Mouse (Mus musculus): ENCODE measurements at regions not wholly inside any gene's neighbourhood (a gene's known extent, or its start where the extent isn't known, plus 50 kb on each side); places are given as distances from the start of the nearest gene placed in this dataset.
"Not testable (repeated sequence)": the region's sequence is repeated elsewhere in the genome, so short reads cannot be mapped to it uniquely, and the experiment has no call there.

DNA sequence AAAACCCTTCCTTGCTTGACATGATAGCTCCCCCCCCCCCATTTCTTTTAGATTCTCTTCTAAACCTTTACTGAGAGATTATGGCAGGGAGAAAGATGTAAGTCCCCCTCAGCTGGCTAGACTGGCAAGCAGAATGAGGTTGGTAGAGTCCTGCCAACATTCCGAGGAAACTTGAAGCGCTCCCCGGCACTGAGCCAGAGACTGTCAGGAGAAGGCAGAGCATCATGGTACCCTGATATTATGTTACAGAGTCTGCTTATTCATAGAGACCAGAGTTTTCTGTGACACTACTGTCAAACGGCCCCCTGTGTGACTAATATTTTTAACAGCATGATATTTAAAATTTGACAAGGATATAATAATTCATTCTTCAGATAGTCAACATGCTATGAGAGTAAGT is 358.0 kb upstream of the Zic4 start:
- no peak for ATAC-seq (ENCODE audit: insufficient number of reproducible peaks, low FRiP score, low TSS enrichment)

DNA sequence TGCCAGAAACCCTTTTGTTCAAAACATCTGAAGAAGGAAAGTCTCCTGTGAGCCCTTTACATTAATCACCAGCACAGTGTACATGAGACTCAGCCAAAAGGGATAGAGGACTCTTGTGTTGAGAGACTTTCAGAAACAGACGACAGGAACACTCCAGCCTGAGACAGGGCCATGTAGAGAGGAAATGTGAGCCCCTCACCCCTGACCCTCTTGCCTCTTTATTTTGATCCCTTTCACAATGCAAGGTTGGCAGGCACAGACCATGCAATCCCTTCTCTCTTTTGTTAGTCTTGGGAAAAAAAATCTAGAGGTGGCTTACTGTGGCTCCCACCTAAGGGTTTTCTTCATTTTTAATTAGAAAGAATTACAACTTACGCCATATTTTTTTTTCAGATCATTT is 321.7 kb upstream of the Zic4 start:
- no peak for ATAC-seq (ENCODE audit: insufficient number of reproducible peaks, low FRiP score, low TSS enrichment)

- ATAC-seq (ENCODE audit: insufficient number of reproducible peaks, low FRiP score, low TSS enrichment), result no peak
Measured at GRCm38 (mm10) chr9:91048569-91048968, 313.6 kb upstream of the Zic4 start.

DNA sequence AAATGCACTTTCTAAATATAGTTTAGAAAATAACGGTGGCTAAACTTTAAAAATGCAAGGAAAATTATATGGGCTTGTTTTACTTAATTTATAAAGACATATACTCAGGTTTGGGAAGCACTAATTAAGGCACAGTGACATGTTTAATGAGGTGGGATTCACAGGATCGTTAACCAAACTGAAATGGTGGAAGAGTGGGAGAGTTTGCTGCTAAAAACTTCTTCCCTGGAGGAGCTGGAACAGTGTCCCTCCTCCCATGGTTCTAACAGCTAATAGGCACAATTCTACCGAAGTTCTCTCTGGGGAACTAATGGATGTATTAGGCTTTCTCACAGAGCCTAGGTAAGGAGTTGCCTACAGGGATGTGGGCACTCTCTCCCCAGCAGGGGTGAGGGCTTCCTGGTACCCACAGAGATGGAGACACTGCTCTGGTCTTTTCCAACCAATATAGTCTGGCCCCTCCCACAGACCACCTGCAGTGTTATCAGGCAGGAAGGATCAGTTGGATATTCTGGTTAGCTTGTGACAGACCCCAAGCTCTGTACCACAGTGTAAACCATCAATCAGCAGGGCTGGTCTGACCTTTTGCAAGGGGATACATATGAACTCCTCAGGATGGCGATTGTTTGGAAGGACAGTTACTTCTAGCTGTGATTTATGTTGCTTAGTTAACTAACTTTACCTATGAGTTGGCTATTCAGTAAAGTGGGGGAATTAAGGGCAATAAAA is 309.0 kb upstream of the Zic4 start:
- ATAC-seq (ENCODE audit: insufficient number of reproducible peaks, low FRiP score, low TSS enrichment), result no peak

- no peak for ATAC-seq (ENCODE audit: insufficient number of reproducible peaks, low FRiP score, low TSS enrichment)
Measured at GRCm38 (mm10) chr9:91059460-91059859, 302.8 kb upstream of the Zic4 start.

DNA sequence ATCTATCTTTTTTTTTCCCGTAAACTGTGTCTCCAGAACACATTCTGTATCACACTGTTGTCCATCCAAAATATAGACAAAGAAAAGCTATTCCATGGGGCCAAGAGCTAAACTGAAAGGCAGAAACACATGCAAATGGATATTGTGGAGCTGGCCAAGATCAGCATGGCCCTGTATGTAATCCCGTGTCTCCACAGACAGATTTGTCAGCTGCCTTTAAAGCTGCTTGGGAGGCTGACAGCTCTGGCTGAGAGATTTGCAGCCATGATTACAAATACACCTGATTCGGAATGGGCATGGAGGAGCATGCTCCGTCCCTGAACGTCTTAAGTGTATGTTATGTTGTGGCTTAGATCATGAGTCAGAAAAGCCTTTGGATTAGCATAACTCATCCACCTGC is 292.7 kb upstream of the Zic4 start:
- no peak for ATAC-seq (ENCODE audit: insufficient number of reproducible peaks, low FRiP score, low TSS enrichment)

DNA sequence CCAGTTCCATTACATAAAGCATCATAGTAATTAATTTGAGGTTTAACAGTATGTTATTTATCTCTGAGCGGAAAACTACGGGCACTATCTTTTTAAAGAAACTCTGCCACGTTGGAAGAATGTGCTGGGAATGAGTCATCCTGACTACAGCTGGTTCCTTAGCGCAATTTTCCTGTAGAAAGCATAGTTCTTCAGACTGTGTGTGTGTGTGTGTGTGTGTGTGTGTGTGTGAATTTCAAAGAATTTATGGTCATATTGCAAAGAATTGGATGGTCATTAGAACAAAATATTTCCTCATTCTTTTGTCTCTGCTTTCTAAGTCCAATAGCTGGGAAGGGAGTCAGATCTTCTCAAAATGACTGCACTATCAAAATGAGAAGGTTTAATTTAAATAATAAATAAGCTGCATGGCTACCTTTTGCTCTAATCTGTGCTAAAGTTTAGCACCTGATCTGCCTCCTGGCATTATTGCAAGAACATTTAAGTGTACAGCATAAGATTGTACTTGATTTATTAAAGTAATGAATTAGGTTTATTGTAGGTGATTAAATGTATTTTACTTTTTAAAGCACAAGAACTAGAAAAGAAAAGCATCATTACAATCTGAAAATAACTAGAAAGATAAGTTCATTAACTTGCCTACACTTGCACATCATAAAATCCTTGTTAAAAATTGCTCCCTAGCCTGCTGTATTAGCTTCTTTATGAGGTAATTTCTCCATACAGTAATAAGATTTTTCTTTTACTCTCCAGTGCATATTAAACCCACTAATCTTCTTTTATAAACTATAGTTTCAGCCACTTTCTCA is 288.6 kb upstream of the Zic4 start:
- ATAC-seq (ENCODE audit: insufficient number of reproducible peaks, low FRiP score, low TSS enrichment), result no peak

DNA sequence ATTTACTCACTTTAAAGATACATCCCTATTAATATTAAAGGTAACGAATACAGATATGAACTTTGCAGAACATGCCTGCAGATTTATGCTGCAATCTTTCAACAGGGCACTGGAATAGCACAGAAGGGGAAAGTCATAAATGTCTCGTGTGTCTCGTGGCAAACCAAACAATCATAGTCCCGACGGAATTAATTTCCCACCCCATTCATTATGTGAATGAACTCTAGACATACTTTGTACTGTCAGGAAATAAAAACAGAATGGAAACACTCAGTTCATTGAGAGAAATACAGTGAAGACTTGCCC is 288.1 kb upstream of the Zic4 start:
- ATAC-seq (ENCODE audit: insufficient number of reproducible peaks, low FRiP score, low TSS enrichment), result no peak

DNA sequence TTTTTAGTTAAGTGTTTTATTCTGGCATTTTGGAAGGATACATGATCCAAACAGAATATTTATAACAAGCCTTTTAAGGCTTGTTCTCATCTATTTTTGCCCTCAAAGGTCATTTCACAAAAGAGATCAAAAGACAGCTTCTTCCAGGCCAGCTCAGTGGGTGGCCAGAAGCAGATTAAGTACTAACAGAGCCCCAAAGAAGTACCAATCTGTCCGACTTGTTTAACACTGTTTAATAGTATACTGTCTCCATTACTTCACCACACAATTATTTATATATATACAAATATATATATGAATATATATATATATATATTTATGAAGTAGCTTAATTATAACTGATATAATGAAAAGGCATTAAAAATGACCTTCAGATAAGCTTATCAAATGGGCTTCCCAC is 284.7 kb upstream of the Zic4 start:
- no peak for ATAC-seq (ENCODE audit: insufficient number of reproducible peaks, low FRiP score, low TSS enrichment)

GRCm38 (mm10) chr9:91083791-91084190 is 278.4 kb upstream of the Zic4 start:
- no peak for ATAC-seq (ENCODE audit: insufficient number of reproducible peaks, low FRiP score, low TSS enrichment)

- ATAC-seq (ENCODE audit: insufficient number of reproducible peaks, low FRiP score, low TSS enrichment), result no peak
Measured at GRCm38 (mm10) chr9:91085923-91086322, 276.3 kb upstream of the Zic4 start.

DNA sequence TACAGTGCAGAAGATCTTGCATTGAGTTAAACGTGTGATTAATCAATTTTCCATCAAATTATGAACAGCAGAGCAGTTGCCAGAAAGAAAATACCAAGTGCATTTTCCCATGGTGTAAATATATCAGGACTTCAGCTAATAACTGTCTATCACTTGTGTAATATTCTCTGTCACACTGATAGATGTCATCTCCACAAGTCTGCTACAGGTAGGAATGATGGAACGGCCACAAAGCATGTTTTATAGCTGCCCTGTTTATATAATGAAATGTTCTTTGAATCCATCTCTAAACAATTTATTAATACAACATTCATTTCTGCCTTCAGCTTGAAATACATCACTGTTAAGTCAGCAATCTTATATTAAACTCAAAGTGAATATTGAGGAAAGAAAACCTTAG is 272.9 kb upstream of the Zic4 start:
- ATAC-seq (ENCODE audit: insufficient number of reproducible peaks, low FRiP score, low TSS enrichment), result no peak

GRCm38 (mm10) chr9:91091421-91092050 is 270.7 kb upstream of the Zic4 start:
- no peak for ATAC-seq (ENCODE audit: insufficient number of reproducible peaks, low FRiP score, low TSS enrichment)

DNA sequence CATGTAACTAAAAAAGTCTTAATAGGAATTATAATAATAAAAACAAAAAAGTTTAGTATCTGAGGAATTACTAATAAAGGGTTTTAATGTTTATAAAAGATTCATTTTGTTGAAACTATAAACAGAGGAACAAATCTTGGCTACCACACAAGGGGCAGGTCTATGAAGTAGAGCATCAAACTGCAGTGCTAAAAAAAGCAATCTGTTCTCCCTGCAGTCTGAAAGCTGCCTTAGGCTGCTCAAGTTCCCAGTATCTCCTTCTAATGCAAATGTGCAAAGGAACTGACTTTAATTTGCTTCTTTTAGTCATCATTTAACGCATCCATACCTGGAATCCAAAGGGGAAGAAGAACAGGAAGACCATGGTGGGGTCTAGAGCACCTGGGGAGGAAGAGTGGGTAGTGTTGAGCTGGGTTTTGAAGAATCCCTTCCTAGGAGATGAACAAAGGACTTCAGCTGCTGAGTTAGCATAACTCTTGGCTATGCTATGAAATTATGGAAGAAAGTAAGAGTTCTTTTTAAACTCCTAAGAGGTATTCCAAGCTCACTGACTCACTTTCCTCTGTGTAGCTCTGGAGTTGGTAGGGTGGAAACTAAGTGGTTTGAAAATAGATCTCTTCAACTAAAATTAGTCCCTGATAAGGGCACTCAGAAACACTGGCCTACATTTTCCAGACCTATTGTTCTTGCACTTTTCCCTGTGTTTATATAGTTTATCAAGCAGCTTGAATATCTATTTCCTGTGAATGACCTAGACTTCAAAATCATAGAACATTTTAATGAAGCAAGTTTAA is 260.4 kb upstream of the Zic4 start:
- ATAC-seq (ENCODE audit: insufficient number of reproducible peaks, low FRiP score, low TSS enrichment), result no peak

GRCm38 (mm10) chr9:91122441-91123035 is 239.7 kb upstream of the Zic4 start:
- ATAC-seq (ENCODE audit: insufficient number of reproducible peaks, low FRiP score, low TSS enrichment), result peak; percentile 77

GRCm38 (mm10) chr9:91123208-91123607 is 239.0 kb upstream of the Zic4 start:
- peak; percentile 56 for ATAC-seq (ENCODE audit: insufficient number of reproducible peaks, low FRiP score, low TSS enrichment)

DNA sequence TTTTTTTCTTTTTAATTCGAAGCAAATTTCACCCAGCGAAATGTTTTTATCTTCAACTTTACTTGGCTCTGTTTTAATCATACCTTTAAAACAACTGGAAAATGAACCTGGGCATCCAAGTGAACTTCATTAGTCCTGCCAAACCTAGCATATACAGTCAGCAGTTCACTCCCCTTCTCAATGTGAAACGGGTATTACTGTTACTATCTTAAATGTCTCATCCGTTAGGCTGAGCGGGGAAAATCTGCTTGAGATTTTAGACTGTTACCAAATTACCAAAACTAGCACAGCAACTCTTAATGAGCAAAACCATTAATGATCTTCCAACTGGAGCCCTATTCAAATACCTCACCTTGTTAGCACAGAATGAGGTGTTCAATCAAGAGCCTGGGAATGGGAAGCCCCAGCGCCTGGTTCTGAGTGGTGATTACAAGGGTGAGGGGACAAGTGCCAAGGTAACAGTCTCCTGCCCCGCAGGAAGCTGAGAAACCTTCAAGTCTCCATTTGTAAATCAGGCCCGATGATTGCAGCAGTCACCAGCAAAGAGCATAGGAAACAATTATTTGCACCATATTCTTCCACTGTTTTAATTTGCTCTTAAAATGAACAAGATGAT is 235.5 kb upstream of the Zic4 start:
- ATAC-seq (ENCODE audit: insufficient number of reproducible peaks, low FRiP score, low TSS enrichment), result peak; percentile 87

- ATAC-seq (ENCODE audit: insufficient number of reproducible peaks, low FRiP score, low TSS enrichment), result not testable (repeated sequence)
Measured at GRCm38 (mm10) chr9:91128491-91128890, 233.7 kb upstream of the Zic4 start.

DNA sequence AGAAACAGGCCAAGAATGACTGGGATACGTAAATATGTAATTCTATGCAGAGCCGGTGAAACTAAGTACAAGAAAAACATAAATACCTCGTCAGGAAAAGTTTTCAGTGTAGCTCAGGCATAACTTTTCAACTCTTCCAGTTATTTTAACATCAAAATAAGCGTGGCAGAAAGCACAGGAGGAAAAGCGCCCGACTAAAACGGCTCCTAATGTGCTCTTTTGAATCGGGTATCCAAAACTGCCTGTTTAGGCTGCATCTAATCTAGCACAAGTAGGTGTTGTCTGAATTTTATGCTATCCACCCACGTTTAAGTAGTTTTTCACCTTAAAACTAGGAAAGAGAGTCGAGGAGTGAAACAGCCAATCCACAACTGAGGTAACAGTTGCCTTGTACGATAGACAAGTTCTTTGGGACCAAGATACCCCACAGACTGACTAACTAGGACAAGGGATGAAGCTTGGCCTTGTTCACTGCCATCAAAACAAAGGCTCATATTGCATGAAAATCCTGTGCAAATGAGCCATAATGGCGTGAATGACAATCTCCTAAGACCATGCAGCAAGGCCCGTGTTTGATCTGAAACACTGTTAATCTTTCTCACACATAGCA is 232.0 kb upstream of the Zic4 start:
- no peak for ATAC-seq (ENCODE audit: insufficient number of reproducible peaks, low FRiP score, low TSS enrichment)

All from cerebellum, adult (tissue).